Mouse (Mus musculus) lung, adult 2 months (tissue): Measurements from ENCODE around the gene Ndufa7. TPM values are rescaled to one million over a fixed set of nuclear protein-coding genes. Genes with fewer than 3 reads are reported as not detected.

ENCODE experiments used
- DNase-seq: peaks from one replicate; pipeline ENCODE4 v3.0.0; 2022
- H3K4me1 ChIP-seq: fragments of 200-500 bp; 2 replicates; pipeline ENCODE4 v1.6.1; 2011; ENCODE audit warnings: low read length; ENCODE audit not compliant: control insufficient read depth, insufficient read depth
- H3K4me3 ChIP-seq: fragments of 200-500 bp; replicated peaks from 2 replicates; pipeline ENCODE3; 2011; ENCODE audit warnings: low read depth, mild to moderate bottlenecking, control low read depth, low read length; ENCODE audit errors: extremely low read depth
- CTCF ChIP-seq: fragments of 200-500 bp; IDR thresholded peaks from 2 replicates; pipeline ENCODE4 v1.5.1; 2011; ENCODE audit warnings: mild to moderate bottlenecking, low read length, control low read depth; ENCODE audit not compliant: insufficient read depth
- POLR2A ChIP-seq: fragments of 200-500 bp; IDR thresholded peaks from 2 replicates; pipeline ENCODE4 v1.6.1; 2011; ENCODE audit warnings: low read depth, mild to moderate bottlenecking, control low read depth, low read length, borderline replicate concordance; ENCODE audit errors: extremely low read depth
- WGBS: fragments of 180-500 bp; shearing (Covaris S2); methylation state at CpG from one replicate; pipeline ENCODE4 v1.1.7; 2018; 5-methylcytosine and 5-hydroxymethylcytosine counted together
- polyA plus RNA-seq: library from polyadenylated mRNA; depleted of rRNA; stranded (reverse); fragments of >200 nt; gene quantifications from 2 replicates; pipeline ENCODE4 v1.2.3, GENCODE M21; 2012

Ndufa7 gene
- polyA plus RNA-seq, 1 experiment = 334 TPM

DNA sequence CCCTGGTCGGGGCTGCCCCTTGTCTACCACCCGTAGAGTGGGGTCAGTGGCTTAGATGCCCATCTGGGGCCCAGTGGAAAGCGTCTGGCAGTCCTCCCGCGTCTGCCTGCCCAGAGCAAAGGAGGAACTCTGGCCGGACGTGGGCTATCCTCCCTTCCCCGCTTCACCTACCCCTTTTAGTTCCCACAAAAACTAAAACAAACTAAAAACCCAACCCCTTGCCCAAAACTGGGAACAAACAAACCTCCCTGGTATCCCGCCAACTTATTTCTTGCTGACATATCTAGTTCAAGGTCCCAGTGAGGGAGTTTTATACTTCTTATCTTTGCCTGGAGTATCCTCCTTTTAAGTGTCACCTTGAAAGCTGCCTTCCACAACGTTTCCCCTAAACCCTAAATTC, 16.2 kb upstream of the Ndufa7 start:
- TF ChIP-seq POLR2A = no peak
- TF ChIP-seq CTCF = no peak

DNA sequence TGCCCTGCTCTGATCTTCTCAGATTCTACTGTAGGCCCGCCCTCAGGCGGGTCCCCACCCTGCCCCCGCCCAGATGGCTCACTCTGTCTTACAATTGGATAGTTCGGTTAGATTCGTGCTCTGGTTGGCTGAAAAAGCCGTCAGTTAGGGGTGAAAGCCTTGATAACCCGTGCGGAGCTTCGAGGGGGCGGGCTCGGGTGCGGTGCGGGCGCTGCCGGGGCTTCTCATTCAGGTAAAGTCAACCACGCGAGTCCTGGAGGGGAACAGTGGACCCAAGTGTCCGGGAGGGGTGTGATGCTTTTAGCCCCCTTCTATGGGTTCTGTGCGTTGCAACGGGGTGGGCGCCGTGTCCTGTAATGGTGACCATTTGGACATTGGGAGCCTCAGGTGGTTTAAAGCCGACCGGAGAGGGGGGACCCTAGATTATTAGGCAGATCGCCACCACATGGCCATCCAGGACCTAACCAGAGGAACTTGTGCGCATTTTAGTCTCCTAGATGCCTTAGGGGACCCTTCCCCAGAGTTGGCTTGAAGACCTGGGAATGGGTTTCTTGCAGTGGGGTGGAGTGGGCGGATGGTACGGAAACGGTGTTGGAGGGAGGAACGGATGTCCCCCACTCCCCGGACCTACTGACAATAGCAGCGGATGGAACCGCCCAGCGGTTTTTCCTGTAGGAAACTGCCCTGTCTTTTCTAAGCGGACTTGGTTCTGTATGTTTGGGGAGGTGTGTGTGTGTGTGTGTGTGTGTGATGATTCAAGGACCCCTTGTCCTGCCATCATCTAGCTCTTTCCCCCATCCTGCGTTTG, 13.8 kb upstream of the Ndufa7 start, which contains the start of gene Kank3:
Gene Kank3 (plus strand): TSS at position 186 of the 808 bp plus-strand sequence.
- H3K4me1 ChIP-seq = peaks cover 21% of the 10 kb centered on the region
- TF ChIP-seq CTCF = no peak
- TF ChIP-seq POLR2A = peak; percentile 94
- 0% methylated on average over 36 of the region's 36 CpGs for WGBS
- H3K4me3 ChIP-seq = peak within 1 kb of the TSS; percentile 94
- DNase-seq = peak; percentile 96

More for the DNA sequence above, 16.2 kb upstream of the Ndufa7 start:
- no peak overlapping the region for H3K4me3 ChIP-seq
- no peak for DNase-seq
- WGBS = 36% methylated on average over 10 of the region's 10 CpGs
- peaks cover 7% of the 10 kb centered on the region; the same call in 1 of the 2 replicates for H3K4me1 ChIP-seq

DNA sequence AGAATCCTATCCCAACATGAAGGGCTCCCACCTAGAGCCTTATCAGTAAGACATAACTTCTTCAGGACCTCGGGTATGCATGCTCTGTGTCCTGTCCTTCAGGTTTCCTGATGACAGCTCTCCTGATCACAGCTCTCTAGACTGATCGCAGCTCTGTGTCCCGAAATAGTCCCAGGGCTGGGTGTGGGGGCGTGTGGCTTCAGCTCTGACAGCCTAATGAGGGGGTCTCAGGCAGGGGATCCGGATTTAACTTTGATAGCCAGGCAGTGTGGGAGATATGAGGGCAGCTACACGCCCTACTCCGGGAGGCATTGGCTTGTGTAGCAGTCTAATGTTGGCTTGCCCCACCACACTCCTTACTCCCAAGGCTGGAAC, 13.2 kb upstream of the Ndufa7 start:
- 13% methylated on average over 7 of the region's 7 CpGs for whole genome bisulfite sequencing
- TF ChIP-seq POLR2A (peak; percentile 33; the same call in 1 of the 2 replicates), CTCF (no peak)
- peak overlapping the region; percentile 94 for H3K4me3 ChIP-seq
- DNase-seq = peak; percentile 57
- H3K4me1 ChIP-seq = peaks cover 24% of the 10 kb centered on the region

DNA sequence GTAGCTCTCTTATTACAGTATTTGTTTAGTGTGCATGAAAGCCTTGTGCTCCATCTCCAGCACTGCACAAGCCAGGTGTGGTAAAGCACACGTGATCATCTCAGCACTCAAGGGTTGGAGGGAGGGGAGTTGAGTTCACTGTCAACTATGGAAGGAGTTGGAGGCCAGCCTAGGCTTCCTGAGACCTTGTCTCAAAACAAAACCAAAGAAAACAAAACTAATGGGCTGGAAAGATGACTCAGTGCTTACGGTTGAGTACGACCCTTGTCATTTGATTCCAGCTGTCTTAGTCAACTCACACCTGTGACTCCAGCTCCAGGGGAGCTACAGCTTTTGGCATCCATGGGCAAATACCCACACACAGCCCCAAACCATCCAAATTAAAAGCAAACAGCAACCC, 11.9 kb upstream of the Ndufa7 start:
- WGBS = 12% methylated on average over 3 of the region's 3 CpGs
- no peak for DNase-seq
- H3K4me1 ChIP-seq = peaks cover 27% of the 10 kb centered on the region
- no peak for TF ChIP-seq CTCF
- peak; percentile 59; the same call in 1 of the 2 replicates for TF ChIP-seq POLR2A
- peak overlapping the region; percentile 56 for H3K4me3 ChIP-seq

DNA sequence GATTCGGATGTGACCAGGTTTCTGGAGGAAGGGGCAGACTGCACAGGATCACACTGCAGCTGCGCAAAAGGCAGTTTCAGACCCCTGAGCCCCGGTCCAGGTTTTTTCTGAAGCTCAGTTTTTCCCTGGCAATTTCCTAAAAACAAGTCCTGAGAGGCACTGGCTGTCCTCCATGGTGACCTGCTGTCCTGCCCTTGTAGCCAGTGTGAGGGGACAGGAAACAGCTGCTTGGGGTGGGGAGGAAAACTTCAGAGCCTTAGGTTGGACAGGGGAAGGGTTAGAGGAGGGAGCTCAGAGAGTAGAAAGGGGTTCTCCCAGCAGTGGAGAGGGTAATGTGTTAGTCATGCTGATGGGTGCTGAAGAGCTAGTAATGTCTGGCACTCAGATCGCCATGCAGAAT, 11.4 kb upstream of the Ndufa7 start:
- H3K4me1 ChIP-seq = peaks cover 29% of the 10 kb centered on the region
- peak; percentile 63 for DNase-seq
- TF ChIP-seq POLR2A (peak; percentile 46; the same call in 1 of the 2 replicates), CTCF (no peak)
- H3K4me3 ChIP-seq = peak overlapping the region; percentile 56
- 26% methylated on average over 4 of the region's 4 CpGs for WGBS

DNA sequence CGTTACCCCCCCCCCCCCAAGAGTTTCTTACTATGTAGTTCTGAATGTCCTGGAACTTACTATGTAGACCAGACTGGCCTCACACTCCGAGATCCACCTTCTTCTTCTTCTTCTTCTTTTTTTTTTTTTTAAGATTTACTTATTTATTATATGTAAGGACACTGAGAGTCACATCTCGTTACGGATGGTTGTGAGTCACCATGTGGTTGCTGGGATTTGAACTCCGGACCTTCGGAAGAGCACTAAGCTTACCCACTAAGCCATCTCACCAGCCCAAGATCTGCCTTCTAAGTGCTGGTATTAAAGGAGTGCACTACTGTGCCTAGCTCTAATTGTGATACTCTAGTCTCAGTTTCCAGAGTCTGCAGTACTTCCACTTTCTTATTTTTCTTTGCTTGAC, 9.0 kb upstream of the Ndufa7 start:
- peaks cover 33% of the 10 kb centered on the region for H3K4me1 ChIP-seq
- H3K4me3 ChIP-seq = no peak overlapping the region
- WGBS = 79% methylated on average over 6 of the region's 6 CpGs
- TF ChIP-seq POLR2A (no peak), CTCF (no peak)
- no peak for DNase-seq

DNA sequence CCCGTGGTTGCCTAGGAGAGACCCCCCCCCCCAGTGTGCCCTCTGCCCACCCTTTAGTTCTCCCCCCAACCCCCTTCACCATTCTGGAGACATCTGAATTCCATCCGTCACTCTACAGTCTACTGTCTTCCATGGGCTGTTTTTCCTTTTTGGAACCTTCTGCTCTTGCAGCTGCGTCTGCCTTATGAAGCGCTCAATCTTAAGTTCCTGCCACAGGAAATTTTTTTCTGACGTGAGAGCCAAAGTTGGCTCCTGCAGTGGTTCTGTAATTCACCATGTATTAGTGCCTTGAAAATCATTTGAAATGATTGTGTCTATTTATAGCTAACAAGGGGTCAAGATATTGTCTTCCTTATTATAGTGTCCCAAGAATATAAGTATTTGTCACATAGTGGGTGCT, 7.8 kb upstream of the Ndufa7 start:
- peak overlapping the region; percentile 64 for H3K4me3 ChIP-seq
- WGBS = 24% methylated on average over 5 of the region's 5 CpGs
- no peak for DNase-seq
- H3K4me1 ChIP-seq = peaks cover 33% of the 10 kb centered on the region
- TF ChIP-seq POLR2A = no peak
- TF ChIP-seq CTCF = no peak

DNA sequence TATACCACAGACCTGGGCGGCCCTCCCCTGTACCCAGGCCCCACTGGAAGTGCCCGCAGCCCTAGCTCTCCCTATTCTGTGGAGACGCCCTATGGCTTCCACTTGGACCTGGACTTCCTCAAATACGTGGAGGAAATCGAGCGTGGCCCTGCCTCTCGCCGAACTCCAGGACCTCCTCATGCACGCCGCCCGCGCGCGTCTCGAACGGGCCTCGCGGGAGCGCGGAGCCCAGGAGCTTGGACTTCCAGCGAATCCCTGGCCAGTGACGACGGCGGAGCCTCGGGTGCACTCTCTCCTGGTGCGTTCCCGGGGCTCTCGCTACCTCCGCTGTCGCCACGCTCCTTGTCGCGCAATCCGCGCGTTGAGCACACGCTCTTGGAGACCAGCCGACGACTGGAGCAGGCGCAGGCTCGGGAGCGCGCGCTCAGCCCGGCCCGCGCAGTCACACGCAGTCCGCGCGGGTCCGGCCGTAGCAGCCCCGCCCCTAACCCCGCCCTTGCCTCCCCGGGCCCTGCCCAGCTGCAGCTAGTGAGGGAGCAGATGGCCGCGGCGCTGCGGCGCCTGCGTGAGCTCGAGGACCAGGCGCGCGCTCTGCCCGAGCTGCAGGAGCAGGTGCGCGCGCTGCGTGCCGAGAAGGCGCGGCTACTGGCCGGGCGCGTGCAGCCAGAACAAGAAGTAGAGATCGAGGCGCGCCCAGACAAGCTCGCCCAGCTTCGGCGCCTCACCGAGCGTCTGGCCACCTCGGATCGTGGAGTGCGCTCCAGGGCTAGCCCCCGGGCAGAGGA, 7.0 kb upstream of the Ndufa7 start:
- DNase-seq = peak; percentile 86
- TF ChIP-seq POLR2A (peak; percentile 68; the same call in 1 of the 2 replicates), CTCF (no peak)
- peaks cover 29% of the 10 kb centered on the region for H3K4me1 ChIP-seq
- H3K4me3 ChIP-seq = peak overlapping the region; percentile 64
- WGBS = under 1% methylated on average over 89 of the region's 89 CpGs

DNA sequence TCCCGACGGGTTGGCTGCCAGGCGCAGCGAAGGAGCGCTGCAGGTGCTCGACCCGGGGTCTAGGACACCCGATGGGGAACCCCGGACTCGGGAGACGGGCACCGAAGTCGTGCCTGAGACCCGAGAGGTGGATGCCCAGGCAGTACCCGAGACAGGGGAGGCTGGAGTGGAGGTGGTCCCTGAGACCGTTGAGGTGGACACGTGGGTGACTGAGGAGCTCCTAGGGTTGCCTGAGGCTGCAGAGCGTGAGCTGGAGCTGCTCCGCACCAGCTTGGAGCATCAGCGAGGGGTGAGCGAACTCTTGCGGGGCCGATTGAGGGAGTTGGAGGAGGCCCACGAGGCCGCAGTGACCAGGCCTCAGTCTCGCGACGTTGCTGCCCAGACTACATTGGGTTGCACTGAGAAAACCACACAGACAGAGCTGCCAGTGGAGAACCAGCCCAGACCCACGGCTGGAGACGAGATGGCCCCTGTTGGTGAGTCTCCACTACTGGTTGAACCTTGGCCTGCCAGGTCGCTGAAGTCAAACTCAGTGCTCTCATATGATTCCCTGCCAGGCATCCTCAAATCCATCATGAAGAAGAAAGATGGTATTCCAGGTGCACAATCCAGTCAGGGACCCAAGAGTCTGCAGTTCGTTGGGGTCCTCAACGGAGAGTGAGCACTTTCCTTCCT, 6.3 kb upstream of the Ndufa7 start:
- Histone ChIP-seq H3K4me1 (peaks cover 29% of the 10 kb centered on the region), H3K4me3 (peak overlapping the region; percentile 22)
- 23% methylated on average over 33 of the region's 33 CpGs for WGBS
- DNase-seq = no peak
- TF ChIP-seq POLR2A (peak; percentile 24; the same call in 1 of the 2 replicates), CTCF (no peak)
